Mouse (Mus musculus) stomach, embryonic 14.5 days (tissue): ENCODE results near the gene Hydin. TPM values are rescaled to one million over a fixed set of nuclear protein-coding genes. Genes with fewer than 3 reads are reported as not detected.

Experiments
- ATAC-seq: fragments of 200-750 bp; cut with Nextera tagmentation; 2 replicates; pipeline ENCODE4 v1.8.0; 2017; ENCODE audit warnings: low read depth, moderate TSS enrichment; ENCODE audit not compliant: insufficient number of reproducible peaks, insufficient read depth, low FRiP score
- H3K27ac ChIP-seq: fragments of 300-500 bp; sonication (generic); 2 replicates; pipeline ENCODE4 v1.5.1; 2014; ENCODE audit warnings: mild to moderate bottlenecking, low read length, moderate library complexity, mixed read lengths
- H3K27me3 ChIP-seq: fragments of 300-500 bp; sonication (generic); 2 replicates; pipeline ENCODE4 v1.6.1; 2014; ENCODE audit warnings: low read length, control low read depth, mixed read lengths; ENCODE audit not compliant: control insufficient read depth, insufficient read depth
- H3K36me3 ChIP-seq: fragments of 300-500 bp; sonication (generic); 2 replicates; pipeline ENCODE4 v1.6.1; 2014; ENCODE audit warnings: mild to moderate bottlenecking, control low read depth, low read length, moderate library complexity, mixed read lengths; ENCODE audit not compliant: control insufficient read depth, insufficient read depth
- H3K4me1 ChIP-seq: fragments of 300-500 bp; sonication (generic); 2 replicates; pipeline ENCODE4 v1.6.1; 2014; ENCODE audit warnings: low read length, control low read depth, mixed read lengths; ENCODE audit not compliant: control insufficient read depth, insufficient read depth
- H3K4me2 ChIP-seq: fragments of 300-500 bp; sonication (generic); replicated peaks from 2 replicates; pipeline ENCODE4 v1.6.1; 2014; ENCODE audit warnings: low read depth, low read length, control low read depth
- H3K4me3 ChIP-seq: fragments of 300-500 bp; sonication (generic); 2 replicates; pipeline ENCODE4 v1.5.1; 2014; ENCODE audit warnings: low read depth, low read length, control low read depth
- H3K9ac ChIP-seq: fragments of 300-500 bp; sonication (generic); replicated peaks from 2 replicates; pipeline ENCODE4 v1.6.1; 2014; ENCODE audit warnings: low read depth, mild to moderate bottlenecking, control low read depth, low read length, moderate library complexity, mixed read lengths
- H3K9me3 ChIP-seq: fragments of 300-500 bp; sonication (generic); 2 replicates; pipeline ENCODE4 v1.6.1; 2016; ENCODE audit warnings: low read depth, low read length, control low read depth; ENCODE audit not compliant: control insufficient read depth
- whole genome bisulfite sequencing: fragments of 180-500 bp; shearing (Covaris S2); extraction: QIAGEN DNeasy Blood & Tissue Kit; methylation state at CpG from one replicate; pipeline ENCODE4 v1.1.7; 2014; 5-methylcytosine and 5-hydroxymethylcytosine counted together
- polyA plus RNA-seq: library from polyadenylated mRNA; unstranded; fragments of >200 nt; fragmentation: Nextera tagmentation; extraction: Ambion mirVana; gene quantifications from 2 replicates; pipeline ENCODE4 v1.2.1, GENCODE M21; 2014

Gene Hydin
- polyA plus RNA-seq, 1 experiment from 2014 or later = 0.51 TPM

DNA sequence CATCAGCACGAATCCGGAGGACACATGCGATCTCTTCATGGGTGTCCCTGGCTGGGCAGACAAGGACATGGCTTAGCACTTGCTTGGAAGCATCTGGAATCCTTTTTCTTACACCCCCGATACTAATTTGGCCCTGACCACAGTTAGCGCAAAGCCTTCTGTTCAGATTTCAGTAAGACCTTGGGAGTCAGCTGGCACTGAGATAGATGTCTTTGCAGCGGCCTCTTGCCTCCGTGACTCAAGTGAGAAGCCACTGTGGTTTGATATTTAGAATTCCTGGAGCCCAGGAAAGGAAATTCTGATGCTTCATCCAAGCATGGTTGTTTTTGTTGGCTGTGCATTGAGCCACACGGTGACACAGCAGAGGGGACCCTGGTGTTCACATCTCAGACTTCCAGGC lies 157.4 kb downstream of the Hydin start:
- ATAC-seq = no peak
- H3K4me1 ChIP-seq = no peaks in the 10 kb centered on the region
- H3K36me3 ChIP-seq = no peaks in the 10 kb centered on the region
- no peaks in the 10 kb centered on the region for H3K27me3 ChIP-seq
- H3K4me2 ChIP-seq = no peak overlapping the region
- H3K9ac ChIP-seq = no peak overlapping the region
- H3K27ac ChIP-seq = no peak overlapping the region
- no peaks in the 10 kb centered on the region for H3K9me3 ChIP-seq
- 85% methylated on average over 8 of the region's 8 CpGs for WGBS
- H3K4me3 ChIP-seq = no peak overlapping the region

DNA sequence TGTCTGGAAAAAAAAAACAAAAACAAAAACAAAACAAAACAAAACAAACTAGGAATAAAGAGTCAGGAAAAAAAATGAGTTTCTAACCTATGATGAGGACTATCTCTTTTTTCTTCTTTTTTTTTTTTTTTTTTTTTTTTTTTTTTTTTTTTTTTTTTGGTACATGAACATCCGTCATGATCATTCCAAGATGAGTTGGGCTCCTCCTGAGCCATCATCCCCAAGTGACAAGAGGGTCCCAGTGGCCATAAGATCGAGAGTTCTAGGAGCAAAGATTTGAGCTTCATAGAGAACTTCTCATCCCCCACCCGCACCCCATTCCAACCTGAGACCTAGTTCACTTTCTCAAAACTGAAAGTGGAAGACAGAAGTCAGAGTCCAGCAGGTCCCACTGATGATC lies 164.6 kb downstream of the Hydin start:
- no peak for ATAC-seq
- WGBS = 87% methylated on average over 3 of the region's 3 CpGs
- H3K4me1 ChIP-seq = no peaks in the 10 kb centered on the region
- no peak overlapping the region for H3K4me3 ChIP-seq
- no peak overlapping the region for H3K27ac ChIP-seq
- no peaks in the 10 kb centered on the region for H3K27me3 ChIP-seq
- no peaks in the 10 kb centered on the region for H3K9me3 ChIP-seq
- H3K4me2 ChIP-seq = no peak overlapping the region
- no peak overlapping the region for H3K9ac ChIP-seq
- H3K36me3 ChIP-seq = no peaks in the 10 kb centered on the region

DNA sequence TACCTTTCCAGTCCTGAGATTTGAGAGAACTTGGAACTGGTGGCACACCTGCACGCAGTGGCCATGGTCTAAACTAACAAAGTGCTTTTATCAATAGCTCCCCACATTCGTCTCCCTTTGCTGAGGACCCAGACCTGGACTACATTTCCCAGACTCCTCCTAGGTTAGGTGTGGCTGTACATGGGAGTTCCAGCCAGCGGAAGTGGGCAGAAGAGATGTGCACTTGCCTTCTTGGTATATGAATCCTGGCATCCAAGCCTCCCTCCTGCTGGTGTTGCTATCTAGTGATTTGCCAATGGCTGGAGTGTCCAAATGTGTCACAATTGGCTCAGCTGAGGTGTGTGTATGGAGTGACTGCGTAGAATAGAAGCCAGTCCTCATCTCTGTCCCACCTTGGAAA lies 173.8 kb downstream of the Hydin start:
- ATAC-seq = no peak
- H3K4me1 ChIP-seq = no peaks in the 10 kb centered on the region
- no peak overlapping the region for H3K9ac ChIP-seq
- WGBS = 68% methylated on average over 4 of the region's 4 CpGs
- no peak overlapping the region for H3K27ac ChIP-seq
- no peak overlapping the region for H3K4me3 ChIP-seq
- no peak overlapping the region for H3K4me2 ChIP-seq
- H3K9me3 ChIP-seq = no peaks in the 10 kb centered on the region
- H3K36me3 ChIP-seq = no peaks in the 10 kb centered on the region
- H3K27me3 ChIP-seq = no peaks in the 10 kb centered on the region

- Histone ChIP-seq H3K9me3 (no peaks in the 10 kb centered on the region), H3K36me3 (no peaks in the 10 kb centered on the region), H3K4me3 (no peak overlapping the region), H3K27ac (no peak overlapping the region), H3K4me1 (no peaks in the 10 kb centered on the region), H3K4me2 (no peak overlapping the region), H3K27me3 (no peaks in the 10 kb centered on the region), H3K9ac (no peak overlapping the region)
- WGBS = 82% methylated on average over 2 of the region's 2 CpGs
- no peak for ATAC-seq
Measured at GRCm38 (mm10) chr8:110444276-110444675, 177.5 kb downstream of the Hydin start.

GRCm38 (mm10) chr8:110450463-110450862 lies 183.7 kb downstream of the Hydin start:
- Histone ChIP-seq H3K4me2 (no peak overlapping the region), H3K4me3 (no peak overlapping the region), H3K27me3 (no peaks in the 10 kb centered on the region), H3K36me3 (no peaks in the 10 kb centered on the region), H3K27ac (no peak overlapping the region), H3K9me3 (no peaks in the 10 kb centered on the region), H3K4me1 (no peaks in the 10 kb centered on the region), H3K9ac (no peak overlapping the region)
- WGBS = 95% methylated on average over 6 of the region's 6 CpGs
- no peak for ATAC-seq

- no peaks in the 10 kb centered on the region for H3K36me3 ChIP-seq
- H3K4me1 ChIP-seq = no peaks in the 10 kb centered on the region
- no peak overlapping the region for H3K9ac ChIP-seq
- H3K4me3 ChIP-seq = no peak overlapping the region
- H3K9me3 ChIP-seq = no peaks in the 10 kb centered on the region
- H3K27ac ChIP-seq = no peak overlapping the region
- 88% methylated on average over 4 of the region's 4 CpGs for WGBS
- H3K4me2 ChIP-seq = no peak overlapping the region
- no peaks in the 10 kb centered on the region for H3K27me3 ChIP-seq
- no peak for ATAC-seq
Measured at GRCm38 (mm10) chr8:110454466-110454865, 187.7 kb downstream of the Hydin start.

DNA sequence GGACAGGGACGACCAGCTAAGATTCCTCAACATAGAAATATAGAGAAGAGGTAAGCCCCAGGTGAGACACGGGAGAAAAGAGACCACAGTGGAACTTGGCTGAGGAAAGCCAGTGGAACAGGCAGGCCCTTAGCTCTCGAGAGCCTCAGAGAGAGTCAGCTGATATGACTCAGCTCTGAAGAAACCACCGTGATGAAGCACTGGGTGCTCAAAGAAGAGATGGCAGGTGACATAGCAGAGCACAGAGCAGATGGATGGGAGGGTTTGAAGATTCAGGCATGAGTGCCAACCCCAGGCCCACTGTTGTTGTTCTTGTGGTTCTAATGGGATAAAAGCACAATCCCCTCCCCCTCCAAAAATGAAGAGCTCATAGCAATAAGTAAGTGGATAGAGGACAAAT lies 190.6 kb downstream of the Hydin start:
- Histone ChIP-seq H3K36me3 (no peaks in the 10 kb centered on the region), H3K4me3 (no peak overlapping the region), H3K9ac (no peak overlapping the region), H3K9me3 (no peaks in the 10 kb centered on the region), H3K4me2 (no peak overlapping the region), H3K4me1 (no peaks in the 10 kb centered on the region), H3K27ac (no peak overlapping the region), H3K27me3 (no peaks in the 10 kb centered on the region)
- 72% methylated on average over 4 of the region's 4 CpGs for WGBS
- ATAC-seq = no peak

DNA sequence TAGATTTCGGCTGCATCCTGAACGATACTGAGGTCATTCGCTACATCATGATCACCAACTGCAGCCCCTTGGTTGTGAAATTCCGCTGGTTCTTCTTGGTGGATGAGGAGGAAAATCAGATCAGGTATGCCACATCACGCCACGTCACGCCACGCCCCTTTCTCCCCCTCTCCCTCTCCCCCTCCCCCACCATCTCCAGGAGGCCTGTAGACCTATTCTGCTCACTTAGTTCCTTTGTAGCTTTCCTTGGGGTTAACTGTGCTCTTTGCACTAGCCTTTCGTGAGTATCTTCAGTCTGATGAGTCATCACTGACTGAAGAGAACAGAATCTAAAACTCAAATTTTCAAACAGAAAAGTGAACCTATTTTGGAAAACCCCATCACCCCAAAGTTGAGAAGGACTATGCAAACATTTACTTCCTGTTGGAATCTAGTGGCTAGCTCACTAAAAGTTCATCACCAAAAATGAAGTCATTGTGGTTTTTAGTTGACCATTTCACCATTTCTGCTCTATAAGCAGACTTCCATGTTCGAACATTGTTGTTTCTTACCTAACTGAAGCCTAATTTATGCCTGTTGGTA lies 195.9 kb downstream of the Hydin start:
- WGBS = 89% methylated on average over 10 of the region's 10 CpGs
- Histone ChIP-seq H3K4me3 (no peak overlapping the region), H3K36me3 (no peaks in the 10 kb centered on the region), H3K9ac (no peak overlapping the region), H3K9me3 (no peaks in the 10 kb centered on the region), H3K4me2 (no peak overlapping the region), H3K27ac (no peak overlapping the region), H3K4me1 (no peaks in the 10 kb centered on the region), H3K27me3 (no peaks in the 10 kb centered on the region)
- ATAC-seq = no peak

DNA sequence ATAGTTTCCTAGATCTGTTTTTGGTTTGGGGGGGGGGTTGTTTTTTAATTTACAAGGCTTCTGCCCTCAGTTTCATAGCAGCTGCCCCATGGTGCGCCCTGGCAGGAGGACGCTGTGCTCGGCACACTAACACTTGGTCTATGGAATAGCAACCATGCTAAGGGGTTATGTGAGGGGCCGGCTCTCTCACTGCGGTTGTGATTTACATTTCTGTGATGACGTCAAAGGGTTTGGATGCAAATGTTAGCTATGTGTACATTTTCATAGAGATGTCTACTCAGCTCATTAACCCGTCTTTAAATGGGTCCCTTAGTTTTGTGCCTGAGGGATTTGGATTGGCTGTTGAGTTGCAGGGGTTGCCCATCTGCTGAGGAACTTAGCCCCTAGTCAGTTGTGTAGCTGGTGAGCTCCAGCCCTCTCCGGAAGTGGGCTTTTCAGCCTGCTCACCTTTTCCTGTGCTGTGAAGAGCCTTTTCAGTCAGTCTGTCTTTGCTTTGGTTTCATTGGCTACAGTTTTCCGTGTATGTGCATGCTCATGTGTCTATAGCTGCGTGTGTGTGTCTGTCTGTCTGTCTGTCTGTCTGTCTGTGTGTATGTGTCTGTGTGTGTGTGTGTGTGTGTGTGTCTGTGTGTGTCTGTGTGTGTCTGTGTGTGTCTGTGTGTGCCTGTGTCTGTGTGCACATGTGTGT lies 197.1 kb downstream of the Hydin start:
- Histone ChIP-seq H3K27me3 (no peaks in the 10 kb centered on the region), H3K27ac (no peak overlapping the region), H3K4me1 (no peaks in the 10 kb centered on the region), H3K4me2 (no peak overlapping the region), H3K9ac (no peak overlapping the region), H3K9me3 (no peaks in the 10 kb centered on the region), H3K4me3 (no peak overlapping the region), H3K36me3 (no peaks in the 10 kb centered on the region)
- no peak for ATAC-seq
- 87% methylated on average over 10 of the region's 10 CpGs for WGBS
